Mouse (Mus musculus) kidney, adult 2 months (tissue): ENCODE measurements around the gene Agps. TPM values are rescaled to one million over a fixed set of nuclear protein-coding genes. Genes with fewer than 3 reads are reported as not detected.

Experiments used
- DNase-seq: peaks from one replicate; pipeline ENCODE4 v3.0.0; 2021
- H3K27ac ChIP-seq: fragments of 200-500 bp; 2 replicates; pipeline ENCODE4 v1.5.1; 2012; ENCODE audit warnings: low read depth, low read length, control low read depth, inconsistent platforms; ENCODE audit not compliant: insufficient read depth
- H3K27me3 ChIP-seq: fragments of 200-500 bp; replicated peaks from 2 replicates; pipeline ENCODE4 v1.6.1; 2012; ENCODE audit warnings: mild to moderate bottlenecking, moderate library complexity, low read length, inconsistent platforms; ENCODE audit not compliant: control insufficient read depth, insufficient read depth
- H3K36me3 ChIP-seq: fragments of 200-500 bp; 2 replicates; pipeline ENCODE4 v1.6.1; 2012; ENCODE audit warnings: mild to moderate bottlenecking, moderate library complexity, low read length, inconsistent platforms; ENCODE audit not compliant: control insufficient read depth, insufficient read depth
- H3K4me1 ChIP-seq: fragments of 200-500 bp; 2 replicates; pipeline ENCODE4 v1.6.1; 2011; ENCODE audit warnings: low read length; ENCODE audit not compliant: control insufficient read depth, insufficient read depth
- H3K4me3 ChIP-seq: fragments of 200-500 bp; 2 replicates; pipeline ENCODE4 v1.5.1; 2011; ENCODE audit warnings: mild to moderate bottlenecking, low read depth, low read length, control low read depth; ENCODE audit not compliant: insufficient read depth
- CTCF ChIP-seq: fragments of 200-500 bp; conservative IDR thresholded peaks from 2 replicates; pipeline ENCODE4 v1.5.1; 2011; ENCODE audit warnings: low read depth, mild to moderate bottlenecking, control low read depth, low read length, moderate library complexity, mixed read lengths; ENCODE audit not compliant: insufficient read depth, insufficient read length
- POLR2A ChIP-seq: fragments of 200-500 bp; IDR thresholded peaks from one replicate; pipeline ENCODE4 v1.6.1; 2011; ENCODE audit warnings: low read depth, low read length, control low read depth
- WGBS: fragments of 180-500 bp; shearing (Covaris S2); methylation state at CpG from one replicate; pipeline ENCODE4 v1.1.7; 2018; 5-methylcytosine and 5-hydroxymethylcytosine counted together
- polyA plus RNA-seq: library from polyadenylated mRNA; depleted of rRNA; stranded (reverse); fragments of >200 nt; gene quantifications from 2 replicates; pipeline ENCODE4 v1.2.3, GENCODE M21; 2012; rRNA removed

Gene Agps
- polyA plus RNA-seq, result 13.3 and 14.8 TPM in 2 replicates

- Histone ChIP-seq H3K27ac (peak within 1 kb of the TSS; percentile 51), H3K4me3 (peak within 1 kb of the TSS; percentile 91), H3K27me3 (no peaks in the 10 kb centered on the region), H3K4me1 (peaks cover 13% of the 10 kb centered on the region), H3K36me3 (no peaks in the 10 kb centered on the region)
- under 1% methylated on average over 85 of the region's 86 CpGs for WGBS
- peak; percentile 93 for DNase-seq
- TF ChIP-seq POLR2A (peak; percentile 82), CTCF (no peak)
These were observed at the start of gene Agps for GRCm38 (mm10) chr2:75831881-75832633. Agps (plus strand) TSS chr2:75832177.

GRCm38 (mm10) chr2:75786075-75786474 lies 45.9 kb upstream of the Agps start:
- Histone ChIP-seq H3K4me1 (no peaks in the 10 kb centered on the region), H3K27me3 (no peaks in the 10 kb centered on the region), H3K36me3 (no peaks in the 10 kb centered on the region), H3K27ac (no peak overlapping the region), H3K4me3 (no peak overlapping the region)
- WGBS, result 17% methylated on average over 6 of the region's 6 CpGs
- TF ChIP-seq CTCF, result peak; percentile 86
- TF ChIP-seq POLR2A, result no peak
- DNase-seq, result peak; percentile 65

GRCm38 (mm10) chr2:75788511-75788910 lies 43.5 kb upstream of the Agps start:
- Histone ChIP-seq H3K27ac (no peak overlapping the region), H3K27me3 (no peaks in the 10 kb centered on the region), H3K4me1 (peaks cover 4% of the 10 kb centered on the region; the same call in 1 of the 2 replicates), H3K36me3 (no peaks in the 10 kb centered on the region), H3K4me3 (no peak overlapping the region)
- DNase-seq, result no peak
- no peak for TF ChIP-seq CTCF
- TF ChIP-seq POLR2A, result no peak
- 62% methylated on average over 3 of the region's 3 CpGs for WGBS

GRCm38 (mm10) chr2:75789959-75790523 lies 41.9 kb upstream of the Agps start:
- TF ChIP-seq POLR2A (no peak), CTCF (no peak)
- Histone ChIP-seq H3K36me3 (no peaks in the 10 kb centered on the region), H3K4me3 (no peak overlapping the region), H3K27ac (no peak overlapping the region), H3K27me3 (no peaks in the 10 kb centered on the region), H3K4me1 (peaks cover 4% of the 10 kb centered on the region; the same call in 1 of the 2 replicates)
- WGBS, result 43% methylated on average over 14 of the region's 14 CpGs
- DNase-seq, result no peak

GRCm38 (mm10) chr2:75791561-75792308 lies 40.2 kb upstream of the Agps start:
- peaks cover 7% of the 10 kb centered on the region; the same call in 1 of the 2 replicates for H3K4me1 ChIP-seq

GRCm38 (mm10) chr2:75792377-75793203 lies 39.4 kb upstream of the Agps start:
- no peak for TF ChIP-seq CTCF
- TF ChIP-seq POLR2A, result no peak
- H3K4me3 ChIP-seq, result no peak overlapping the region
- WGBS, result 58% methylated on average over 12 of the region's 12 CpGs
- DNase-seq, result peak; percentile 67
- peaks cover 7% of the 10 kb centered on the region; the same call in 1 of the 2 replicates for H3K4me1 ChIP-seq
- no peaks in the 10 kb centered on the region for H3K27me3 ChIP-seq
- no peaks in the 10 kb centered on the region for H3K36me3 ChIP-seq
- H3K27ac ChIP-seq, result peak overlapping the region; percentile 7; the same call in 1 of the 2 replicates

More at GRCm38 (mm10) chr2:75791561-75792308, 40.2 kb upstream of the Agps start:
- 61% methylated on average over 18 of the region's 18 CpGs for WGBS
- no peaks in the 10 kb centered on the region for H3K36me3 ChIP-seq
- no peak overlapping the region for H3K27ac ChIP-seq
- no peak for DNase-seq
- TF ChIP-seq CTCF (no peak), POLR2A (no peak)
- H3K27me3 ChIP-seq, result no peaks in the 10 kb centered on the region
- H3K4me3 ChIP-seq, result no peak overlapping the region

GRCm38 (mm10) chr2:75796181-75796580 lies 35.8 kb upstream of the Agps start:
- H3K27ac ChIP-seq, result no peak overlapping the region
- WGBS, result 28% methylated on average over 2 of the region's 2 CpGs
- peak; percentile 68 for DNase-seq
- H3K36me3 ChIP-seq, result no peaks in the 10 kb centered on the region
- H3K27me3 ChIP-seq, result no peaks in the 10 kb centered on the region
- peaks cover 11% of the 10 kb centered on the region; the same call in 1 of the 2 replicates for H3K4me1 ChIP-seq
- TF ChIP-seq POLR2A (no peak), CTCF (no peak)
- no peak overlapping the region for H3K4me3 ChIP-seq
